Mouse (Mus musculus): ENCODE results near the gene Lrrc61. TPM values are rescaled to one million over a fixed set of nuclear protein-coding genes. Genes with fewer than 3 reads are reported as not detected.

Lrrc61 gene
- total RNA-seq, 2 experiments from 2014 or later, result 15.8 to 20.1 TPM

Other genes starting within 250 kb of the Lrrc61 start
- 10 to 100 TPM; 16.6 to 19.7 TPM for gene Krba1, start 159.2 kb upstream of the Lrrc61 start, total RNA-seq (2021)
- 10 to 100 TPM; 14.3 to 19.7 TPM for gene Zfp467, start 109.0 kb upstream of the Lrrc61 start, total RNA-seq (2021)
- gene Sspo, start 106.6 kb upstream of the Lrrc61 start, total RNA-seq (2021), result under 1 TPM; 0.34 to 0.44 TPM
- gene Atp6v0e2, start 17.2 kb upstream of the Lrrc61 start, total RNA-seq (2021), result 10 to 100 TPM; 29.7 to 33.3 TPM
- 10 to 100 TPM; 57.3 to 67.1 TPM for gene Rarres2, start 18.0 kb downstream of the Lrrc61 start, total RNA-seq (2021)
- gene Gm45021, start 34.8 kb downstream of the Lrrc61 start, total RNA-seq (2021), result not detected
- 10 to 100 TPM; 29.1 to 31.9 TPM for gene Repin1, start 39.1 kb downstream of the Lrrc61 start, total RNA-seq (2021)
- gene Gm44965, start 39.1 kb downstream of the Lrrc61 start, total RNA-seq (2021), result 1 to 10 TPM in 1 of 2 experiments, not detected in 1; 3.5 TPM
- 1 to 10 TPM; 6.7 to 6.8 TPM for gene Zfp775, start 47.3 kb downstream of the Lrrc61 start, total RNA-seq (2021)
- under 1 TPM; 0.34 to 0.37 TPM for gene AI854703, start 72.0 kb downstream of the Lrrc61 start, total RNA-seq (2021)
- gene Gimap8, start 92.4 kb downstream of the Lrrc61 start, total RNA-seq (2021), result 1 to 10 TPM; 5.0 to 7.3 TPM
- gene Gimap9, start 121.3 kb downstream of the Lrrc61 start, total RNA-seq (2021), result 1 to 10 TPM; 2.3 to 3.2 TPM
- 10 to 100 TPM; 18.9 to 19.4 TPM for gene Gimap4, start 129.8 kb downstream of the Lrrc61 start, total RNA-seq (2021)
- 10 to 100 TPM; 30.3 to 35.4 TPM for gene Gimap6, start 153.4 kb downstream of the Lrrc61 start, total RNA-seq (2021)
- 1 to 10 TPM; 2.4 to 4.7 TPM for gene Gm28053, start 163.8 kb downstream of the Lrrc61 start, total RNA-seq (2021)
- not detected for gene Gimap7, start 163.8 kb downstream of the Lrrc61 start, total RNA-seq (2021)
- gene Gimap1, start 184.3 kb downstream of the Lrrc61 start, total RNA-seq (2021), result 10 to 100 TPM in 1 of 2 experiments, 1 to 10 TPM in 1; 9.0 to 10.9 TPM
- gene Gimap5, start 191.4 kb downstream of the Lrrc61 start, total RNA-seq (2021), result 1 to 10 TPM; 7.4 to 8.7 TPM
- gene Gimap3, start 216.1 kb downstream of the Lrrc61 start, total RNA-seq (2021), result under 1 TPM in 1 of 2 experiments, not detected in 1; 0.17 TPM

All from gastrocnemius, postnatal 4 days (tissue).